Mouse (Mus musculus): ENCODE measurements around the gene Traf3. TPM values are rescaled to one million over a fixed set of nuclear protein-coding genes. Genes with fewer than 3 reads are reported as not detected.

The Traf3 gene
- polyA plus RNA-seq, 1 experiment from 2014 or later: 18.7 TPM

- Histone ChIP-seq H3K27me3 (no peaks in the 10 kb centered on the region), H3K9me3 (no peaks in the 10 kb centered on the region), H3K4me2 (peak overlapping the region; percentile 36), H3K4me3 (no peak overlapping the region), H3K4me1 (replicated peaks) (peaks cover 31% of the 10 kb centered on the region), H3K36me3 (no peaks in the 10 kb centered on the region), H3K27ac (replicated peaks) (peak overlapping the region; percentile 79), H3K9ac (no peak overlapping the region)
- ATAC-seq (ENCODE audit: low FRiP score, low read depth): peak; percentile 74
- WGBS: 5% methylated on average over 12 of the region's 12 CpGs
These were observed 23.1 kb upstream of the Traf3 start for GRCm38 (mm10) chr12:111143005-111143508.

- Histone ChIP-seq H3K9ac (no peak overlapping the region), H3K4me2 (peak overlapping the region; percentile 36), H3K4me3 (no peak overlapping the region), H3K27ac (replicated peaks) (peak overlapping the region; percentile 79), H3K27me3 (no peaks in the 10 kb centered on the region), H3K9me3 (no peaks in the 10 kb centered on the region), H3K4me1 (replicated peaks) (peaks cover 31% of the 10 kb centered on the region), H3K36me3 (no peaks in the 10 kb centered on the region)
- 47% methylated on average over 16 of the region's 16 CpGs for WGBS
- peak; percentile 58 for ATAC-seq (ENCODE audit: low FRiP score, low read depth)
These were observed 22.6 kb upstream of the Traf3 start for GRCm38 (mm10) chr12:111143509-111144063.

- 95% methylated on average over 2 of the region's 2 CpGs for WGBS
- H3K4me3 ChIP-seq: no peak overlapping the region
- H3K9me3 ChIP-seq: no peaks in the 10 kb centered on the region
- ATAC-seq (ENCODE audit: low FRiP score, low read depth): no peak
- no peaks in the 10 kb centered on the region for H3K36me3 ChIP-seq
- peaks cover 31% of the 10 kb centered on the region for H3K4me1 ChIP-seq (replicated peaks)
- H3K27ac ChIP-seq (replicated peaks): no peak overlapping the region
- H3K27me3 ChIP-seq: no peaks in the 10 kb centered on the region
- no peak overlapping the region for H3K9ac ChIP-seq
- H3K4me2 ChIP-seq: no peak overlapping the region
These were observed 21.6 kb upstream of the Traf3 start for GRCm38 (mm10) chr12:111144598-111144997.

DNA sequence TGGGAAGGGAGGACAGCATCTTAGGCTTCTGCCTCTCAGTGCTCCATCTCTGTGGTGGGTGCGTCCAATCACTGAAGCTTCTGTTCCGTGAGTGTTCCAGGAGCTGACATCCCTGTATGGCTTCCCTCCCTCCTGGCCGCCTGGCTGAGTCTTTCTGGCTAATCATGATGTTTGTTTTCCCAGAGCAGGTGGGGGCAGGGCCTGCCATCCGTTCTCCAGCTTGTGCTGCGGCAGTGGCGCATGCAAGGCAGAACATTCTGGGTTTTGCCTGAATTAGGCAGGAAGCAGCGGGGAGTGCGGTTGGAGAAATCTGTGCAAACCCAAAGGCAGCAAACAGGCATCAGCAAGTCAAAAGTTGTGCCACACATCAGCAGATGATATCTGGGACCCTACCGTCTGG lies 20.9 kb upstream of the Traf3 start:
- H3K27ac ChIP-seq (replicated peaks): peak overlapping the region; percentile 61
- H3K36me3 ChIP-seq: no peaks in the 10 kb centered on the region
- H3K4me1 ChIP-seq (replicated peaks): peaks cover 31% of the 10 kb centered on the region
- WGBS: 32% methylated on average over 9 of the region's 9 CpGs
- no peaks in the 10 kb centered on the region for H3K27me3 ChIP-seq
- no peak overlapping the region for H3K9ac ChIP-seq
- ATAC-seq (ENCODE audit: low FRiP score, low read depth): no peak
- H3K4me3 ChIP-seq: no peak overlapping the region
- no peak overlapping the region for H3K4me2 ChIP-seq
- no peaks in the 10 kb centered on the region for H3K9me3 ChIP-seq

GRCm38 (mm10) chr12:111149495-111150235 lies 16.5 kb upstream of the Traf3 start:
- H3K36me3 ChIP-seq: no peaks in the 10 kb centered on the region
- H3K9me3 ChIP-seq: no peaks in the 10 kb centered on the region
- H3K4me2 ChIP-seq: no peak overlapping the region
- WGBS: 71% methylated on average over 17 of the region's 17 CpGs
- H3K9ac ChIP-seq: no peak overlapping the region
- no peaks in the 10 kb centered on the region for H3K27me3 ChIP-seq
- no peak for ATAC-seq (ENCODE audit: low FRiP score, low read depth)
- no peak overlapping the region for H3K27ac ChIP-seq (replicated peaks)
- H3K4me3 ChIP-seq: no peak overlapping the region
- H3K4me1 ChIP-seq (replicated peaks): peaks cover 13% of the 10 kb centered on the region

DNA sequence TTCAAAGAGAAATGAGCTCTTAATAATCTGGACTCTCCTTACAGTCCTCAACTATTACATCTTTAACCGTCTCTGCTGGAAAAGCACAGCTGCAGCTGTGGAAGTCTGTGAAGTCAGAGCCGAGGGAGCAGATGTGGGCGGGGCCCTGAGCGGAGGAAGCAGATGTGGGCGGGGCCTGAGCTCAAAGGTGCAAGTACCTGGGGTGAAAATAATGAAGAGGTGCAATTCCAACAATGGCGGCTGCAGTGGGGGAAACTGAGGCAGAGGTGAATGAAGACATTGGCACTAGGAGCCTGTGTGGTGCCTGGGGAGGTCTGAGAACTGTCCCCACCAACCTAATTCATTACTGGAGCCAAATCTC lies 16.0 kb upstream of the Traf3 start:
- peaks cover 8% of the 10 kb centered on the region for H3K4me1 ChIP-seq (replicated peaks)
- 12% methylated on average over 6 of the region's 6 CpGs for WGBS
- no peak overlapping the region for H3K9ac ChIP-seq
- ATAC-seq (ENCODE audit: low FRiP score, low read depth): no peak
- H3K27me3 ChIP-seq: no peaks in the 10 kb centered on the region
- H3K27ac ChIP-seq (replicated peaks): no peak overlapping the region
- H3K4me2 ChIP-seq: no peak overlapping the region
- no peaks in the 10 kb centered on the region for H3K9me3 ChIP-seq
- no peaks in the 10 kb centered on the region for H3K36me3 ChIP-seq
- no peak overlapping the region for H3K4me3 ChIP-seq

GRCm38 (mm10) chr12:111151422-111152156 lies 14.6 kb upstream of the Traf3 start:
- Histone ChIP-seq H3K4me1 (replicated peaks) (no peaks in the 10 kb centered on the region; the same call in 1 of the 2 replicates), H3K27ac (replicated peaks) (no peak overlapping the region), H3K4me3 (no peak overlapping the region), H3K4me2 (no peak overlapping the region), H3K9ac (no peak overlapping the region), H3K9me3 (no peaks in the 10 kb centered on the region), H3K27me3 (no peaks in the 10 kb centered on the region), H3K36me3 (no peaks in the 10 kb centered on the region)
- no peak for ATAC-seq (ENCODE audit: low FRiP score, low read depth)
- whole genome bisulfite sequencing: 87% methylated on average over 5 of the region's 5 CpGs

GRCm38 (mm10) chr12:111152579-111152978 lies 13.6 kb upstream of the Traf3 start:
- H3K9me3 ChIP-seq: no peaks in the 10 kb centered on the region
- WGBS: 84% methylated on average over 6 of the region's 6 CpGs
- no peaks in the 10 kb centered on the region for H3K27me3 ChIP-seq
- H3K27ac ChIP-seq (replicated peaks): no peak overlapping the region
- H3K4me3 ChIP-seq: no peak overlapping the region
- ATAC-seq (ENCODE audit: low FRiP score, low read depth): no peak
- no peak overlapping the region for H3K4me2 ChIP-seq
- no peaks in the 10 kb centered on the region; the same call in 1 of the 2 replicates for H3K4me1 ChIP-seq (replicated peaks)
- no peaks in the 10 kb centered on the region for H3K36me3 ChIP-seq
- H3K9ac ChIP-seq: no peak overlapping the region

DNA sequence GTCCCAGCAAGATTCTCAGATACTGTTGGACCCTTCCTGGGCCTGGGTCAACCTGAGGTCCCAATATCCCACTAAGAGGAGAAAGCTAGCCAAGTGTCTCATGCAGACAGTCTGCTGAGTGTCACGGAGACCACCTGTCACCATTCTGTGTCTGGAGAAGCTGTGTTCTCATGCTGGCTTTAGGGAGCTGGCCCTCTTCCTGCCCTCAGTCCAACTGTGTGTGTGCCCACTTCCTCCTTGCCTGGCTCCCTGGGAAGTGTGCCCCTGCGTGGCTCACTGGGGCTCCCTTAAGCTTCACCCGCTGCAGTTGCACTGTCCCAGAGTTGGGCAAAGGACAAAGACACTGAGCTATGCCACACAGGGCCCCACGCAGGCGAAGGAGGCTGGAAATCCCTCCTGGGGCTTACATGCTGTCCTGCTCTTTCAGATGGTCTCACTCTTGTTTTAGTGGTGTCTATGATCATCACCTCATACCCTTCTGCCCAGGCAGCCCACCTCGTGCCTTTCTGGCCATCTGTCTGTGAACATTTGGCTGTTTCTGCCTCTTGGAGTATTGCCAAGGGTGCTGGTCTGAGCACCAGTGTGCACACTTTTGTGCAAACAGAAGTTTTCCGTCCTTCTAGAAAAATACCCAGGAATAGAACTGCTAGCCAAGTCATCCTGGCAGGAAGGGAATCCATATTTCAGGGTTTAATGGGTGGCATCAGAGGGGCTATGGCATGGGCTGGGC lies 13.0 kb upstream of the Traf3 start:
- peak; percentile 12; the same call in 1 of the 2 replicates for ATAC-seq (ENCODE audit: low FRiP score, low read depth)
- 61% methylated on average over 7 of the region's 7 CpGs for whole genome bisulfite sequencing

GRCm38 (mm10) chr12:111153946-111154345 lies 12.2 kb upstream of the Traf3 start:
- H3K9ac ChIP-seq: no peak overlapping the region
- no peak overlapping the region for H3K4me2 ChIP-seq
- 67% methylated on average over 5 of the region's 5 CpGs for whole genome bisulfite sequencing
- no peaks in the 10 kb centered on the region for H3K9me3 ChIP-seq
- no peak for ATAC-seq (ENCODE audit: low FRiP score, low read depth)
- no peaks in the 10 kb centered on the region for H3K27me3 ChIP-seq
- no peaks in the 10 kb centered on the region; the same call in 1 of the 2 replicates for H3K4me1 ChIP-seq (replicated peaks)
- no peaks in the 10 kb centered on the region for H3K36me3 ChIP-seq
- H3K27ac ChIP-seq (replicated peaks): peak overlapping the region; percentile 25; the same call in 1 of the 2 replicates
- H3K4me3 ChIP-seq: no peak overlapping the region

More for the DNA sequence above, 13.0 kb upstream of the Traf3 start:
- no peaks in the 10 kb centered on the region for H3K27me3 ChIP-seq
- no peak overlapping the region for H3K4me3 ChIP-seq
- H3K4me1 ChIP-seq (replicated peaks): no peaks in the 10 kb centered on the region; the same call in 1 of the 2 replicates
- no peaks in the 10 kb centered on the region for H3K9me3 ChIP-seq
- H3K4me2 ChIP-seq: no peak overlapping the region
- H3K27ac ChIP-seq (replicated peaks): peak overlapping the region; percentile 31; the same call in 1 of the 2 replicates
- H3K36me3 ChIP-seq: no peaks in the 10 kb centered on the region
- no peak overlapping the region for H3K9ac ChIP-seq

GRCm38 (mm10) chr12:111154641-111155040 lies 11.5 kb upstream of the Traf3 start:
- H3K9me3 ChIP-seq: no peaks in the 10 kb centered on the region
- H3K27me3 ChIP-seq: no peaks in the 10 kb centered on the region
- 91% methylated on average over 6 of the region's 6 CpGs for WGBS
- no peaks in the 10 kb centered on the region for H3K36me3 ChIP-seq
- no peak overlapping the region for H3K9ac ChIP-seq
- no peak overlapping the region for H3K27ac ChIP-seq (replicated peaks)
- no peak overlapping the region for H3K4me3 ChIP-seq
- no peak for ATAC-seq (ENCODE audit: low FRiP score, low read depth)
- peaks cover under 1% of the 10 kb centered on the region; the same call in 1 of the 2 replicates for H3K4me1 ChIP-seq (replicated peaks)
- no peak overlapping the region for H3K4me2 ChIP-seq

All from hindbrain, embryonic 15.5 days (tissue).